Mouse (Mus musculus) R1 (cell line): Measurements from ENCODE around the gene Zbtb12.

Experiments used
- DNase-seq: peaks from one replicate; pipeline ENCODE4 v3.0.0-alpha.2; 2018; ENCODE audit warnings: low read depth, low spot score

Zbtb12 gene

GRCm38 (mm10) chr17:34865981-34866380 is 13.3 kb upstream of the Zbtb12 start:
- no peak for DNase-seq

- DNase-seq, result no peak
Observed at GRCm38 (mm10) chr17:34874321-34874720, 5.0 kb upstream of the Zbtb12 start.

- DNase-seq, result no peak
Observed at GRCm38 (mm10) chr17:34881166-34881565, 1.9 kb downstream of the Zbtb12 start.

- peak; percentile 31 for DNase-seq
Observed at GRCm38 (mm10) chr17:34881683-34882310, 2.5 kb downstream of the Zbtb12 start, which contains the start of gene Gm20547. TSS of gene Gm20547 (minus strand) at chr17:34882042.

- no peak for DNase-seq
Observed at GRCm38 (mm10) chr17:34883332-34883731, 4.0 kb downstream of the Zbtb12 start.

- DNase-seq, result no peak
Observed at GRCm38 (mm10) chr17:34884704-34885103, 5.4 kb downstream of the Zbtb12 start.

- DNase-seq, result no peak
Observed at GRCm38 (mm10) chr17:34885615-34886014, 6.3 kb downstream of the Zbtb12 start.

GRCm38 (mm10) chr17:34887942-34888341 is 8.7 kb downstream of the Zbtb12 start:
- DNase-seq, result no peak

- peak; percentile 45 for DNase-seq
Observed at GRCm38 (mm10) chr17:34890074-34890743, 10.9 kb downstream of the Zbtb12 start.

- peak; percentile 83 for DNase-seq
Observed at GRCm38 (mm10) chr17:34891377-34891776, 12.1 kb downstream of the Zbtb12 start.

- DNase-seq, result peak; percentile 33
Observed at GRCm38 (mm10) chr17:34893072-34893824, 14.0 kb downstream of the Zbtb12 start.

GRCm38 (mm10) chr17:34894074-34894597 is 14.9 kb downstream of the Zbtb12 start:
- peak; percentile 95 for DNase-seq

GRCm38 (mm10) chr17:34894801-34895530 is 15.7 kb downstream of the Zbtb12 start:
- DNase-seq, result peak; percentile 55

- DNase-seq, result no peak
Observed at GRCm38 (mm10) chr17:34895724-34896123, 16.4 kb downstream of the Zbtb12 start.

- peak; percentile 88 for DNase-seq
Observed at GRCm38 (mm10) chr17:34896366-34896765, 17.1 kb downstream of the Zbtb12 start.

GRCm38 (mm10) chr17:34897373-34898159 is 18.3 kb downstream of the Zbtb12 start:
- no peak for DNase-seq

- DNase-seq, result peak; percentile 76
Observed at GRCm38 (mm10) chr17:34898160-34898586, 18.9 kb downstream of the Zbtb12 start, which contains the start of the genes C2 and Ehmt2. TSS of gene C2 (minus strand) at chr17:34898265. TSS of gene Ehmt2 (plus strand) at chr17:34898469.

GRCm38 (mm10) chr17:34898706-34899052 is 19.4 kb downstream of the Zbtb12 start:
- DNase-seq, result peak; percentile 33

- peak; percentile 45 for DNase-seq
Observed at GRCm38 (mm10) chr17:34899053-34899889, 20.0 kb downstream of the Zbtb12 start.

- DNase-seq, result peak; percentile 31
Observed at GRCm38 (mm10) chr17:34899890-34900243, 20.6 kb downstream of the Zbtb12 start.
